Mouse (Mus musculus): ENCODE measurements at regions not wholly inside any gene's neighbourhood (a gene's known extent, or its start where the extent isn't known, plus 50 kb on each side); places are given as distances from the start of the nearest gene placed in this dataset.
A peak's percentile ranks its signal among the peaks of the same experiment; 100 is the strongest.

DNA sequence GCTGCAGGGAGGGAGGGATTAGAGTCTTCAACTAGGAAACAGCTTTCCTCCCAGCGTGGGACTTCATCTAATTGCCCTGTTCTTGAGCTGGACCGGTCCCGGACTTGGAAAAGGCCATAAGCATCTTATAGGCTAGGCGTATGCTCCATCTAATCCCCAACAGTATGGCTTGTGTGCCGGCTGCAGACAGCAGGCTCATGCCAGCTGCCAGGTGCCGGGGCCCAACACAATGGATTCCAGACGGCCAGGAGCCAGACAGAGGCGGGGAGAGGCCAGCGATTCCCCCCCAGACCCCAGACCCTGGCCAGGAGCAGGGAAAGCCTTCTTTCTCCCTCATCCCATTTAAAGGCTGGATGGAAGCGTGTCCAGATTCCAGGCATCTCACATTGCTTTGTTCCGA is 198.4 kb upstream of the Rreb1 start:
- no peak for DNase-seq

DNA sequence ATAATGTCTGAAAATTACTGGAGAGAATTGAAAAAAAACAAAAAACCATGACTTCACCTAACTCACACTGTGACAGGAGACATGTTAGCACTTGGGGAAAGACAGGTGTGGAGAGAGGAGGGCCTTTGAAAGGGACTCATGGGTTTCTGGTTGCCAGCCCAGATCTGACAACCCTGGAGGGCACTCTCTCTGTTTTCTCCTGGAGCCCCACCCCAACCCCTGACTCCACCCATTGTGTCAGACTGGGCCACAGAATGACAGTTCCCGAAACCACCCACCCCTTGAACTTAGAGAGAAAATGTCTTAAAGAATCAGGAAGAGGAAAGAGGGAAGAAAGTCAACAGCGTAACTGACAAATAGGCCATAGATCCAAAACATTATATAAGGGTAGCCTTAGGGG is 197.4 kb upstream of the Rreb1 start:
- DNase-seq = peak; percentile 30

DNA sequence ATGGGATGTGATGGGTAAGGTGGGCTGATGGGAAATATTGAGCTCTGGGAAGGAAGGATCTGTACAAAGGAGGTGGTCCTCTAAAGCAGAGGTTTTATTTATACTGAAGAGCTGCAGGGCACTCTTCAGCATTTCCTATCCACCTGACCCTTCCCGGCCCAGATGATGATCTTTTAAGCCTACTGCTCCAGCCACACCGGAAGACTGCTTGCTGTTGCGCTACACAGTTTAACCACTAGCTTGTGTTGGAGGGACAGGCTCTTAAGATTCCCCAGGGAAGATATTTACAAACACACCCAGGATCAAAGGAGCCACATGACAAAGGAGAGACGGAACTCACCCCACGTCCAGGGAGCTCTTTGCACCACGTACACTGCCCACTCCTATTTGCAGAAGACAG is 196.8 kb upstream of the Rreb1 start:
- DNase-seq = no peak

DNA sequence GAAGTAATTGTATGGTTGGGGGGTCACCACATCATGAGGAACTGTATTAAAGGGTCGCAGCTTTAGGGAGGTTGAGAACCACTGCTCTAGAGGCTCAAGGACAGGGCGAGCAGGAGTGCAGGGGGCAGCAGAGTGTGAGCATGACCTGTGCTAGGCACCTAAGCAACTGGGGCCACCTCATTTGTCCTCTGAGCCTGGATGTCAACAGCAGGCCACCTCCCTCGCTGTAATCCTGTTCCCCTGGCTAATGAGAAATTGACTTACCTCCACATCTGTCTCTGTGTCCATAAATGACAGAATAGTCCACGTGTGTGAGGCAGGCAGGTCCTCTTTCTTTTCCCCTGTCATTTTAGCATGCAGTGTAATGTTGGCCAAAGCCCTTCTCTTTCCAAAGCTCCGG is 192.7 kb upstream of the Rreb1 start:
- DNase-seq = no peak

DNA sequence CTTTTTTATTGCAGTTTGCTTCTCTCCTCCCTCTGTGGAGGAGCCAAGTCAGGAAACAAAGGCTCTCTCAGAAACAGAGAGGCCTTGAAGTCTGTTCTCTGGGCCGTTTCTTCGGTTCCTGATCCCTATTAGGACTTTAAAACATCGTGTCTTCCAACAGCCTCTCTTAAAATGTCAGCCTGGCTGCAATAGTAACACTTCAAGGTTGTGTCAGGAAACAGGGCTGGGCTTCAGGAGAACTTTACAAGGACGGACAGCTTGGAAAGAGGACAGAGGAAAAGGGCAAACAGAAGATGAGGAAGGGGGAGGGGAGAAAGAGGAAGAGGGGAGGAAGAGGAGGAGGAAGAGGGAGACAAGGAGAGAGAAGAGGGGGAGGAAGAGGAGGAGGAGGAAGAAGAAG is 191.7 kb upstream of the Rreb1 start:
- DNase-seq = no peak

DNA sequence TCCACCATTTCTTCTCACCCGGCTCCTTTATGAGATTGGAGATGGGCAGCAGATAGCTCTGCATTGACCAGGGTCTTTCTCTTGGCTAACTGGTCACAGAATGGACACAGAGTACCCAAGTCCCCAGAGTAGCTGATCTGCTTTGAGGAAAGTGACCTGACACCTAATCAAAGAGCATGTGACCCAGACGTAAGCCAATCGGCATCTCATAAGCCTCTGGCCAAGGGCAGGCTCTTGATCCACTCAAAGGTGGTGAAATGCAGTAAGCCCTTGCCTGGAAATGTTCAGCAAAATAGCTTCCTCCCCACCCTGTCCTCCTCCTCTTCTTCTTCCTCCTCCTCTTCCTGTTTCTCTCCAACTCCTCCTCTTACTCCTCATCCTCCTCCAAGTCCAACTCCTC is 190.3 kb upstream of the Rreb1 start:
- DNase-seq = no peak

DNA sequence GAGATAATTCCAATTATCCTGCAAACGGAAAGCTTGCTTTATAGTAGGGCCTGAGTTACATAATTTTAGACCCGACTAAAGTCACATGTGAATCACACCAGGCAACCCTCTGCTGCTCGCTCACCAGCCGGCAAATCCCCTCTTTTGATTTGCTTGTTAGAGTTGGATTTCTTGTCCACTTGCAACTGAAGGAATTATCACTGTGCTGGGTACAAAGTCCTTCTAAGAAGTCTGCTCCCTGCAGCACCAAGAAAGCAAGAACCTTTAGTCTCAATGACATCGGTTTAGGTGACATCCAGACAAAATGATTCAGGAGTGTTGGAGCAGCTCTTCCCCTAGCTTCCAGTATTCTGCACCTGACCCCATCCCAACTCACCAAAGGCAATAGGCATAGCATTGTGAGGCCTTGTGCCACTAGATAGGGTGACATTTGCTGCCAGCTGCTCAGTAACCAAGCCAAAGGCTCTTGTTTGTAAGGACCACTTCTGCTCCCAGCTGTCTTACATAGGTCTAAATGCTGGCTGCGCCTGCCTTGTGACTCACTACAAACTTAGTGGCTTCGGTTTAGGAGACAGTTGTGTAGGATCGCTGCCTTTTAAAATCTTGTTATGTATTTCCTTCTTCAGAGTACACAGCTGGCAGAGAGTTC is 189.5 kb upstream of the Rreb1 start:
- no peak for DNase-seq

DNA sequence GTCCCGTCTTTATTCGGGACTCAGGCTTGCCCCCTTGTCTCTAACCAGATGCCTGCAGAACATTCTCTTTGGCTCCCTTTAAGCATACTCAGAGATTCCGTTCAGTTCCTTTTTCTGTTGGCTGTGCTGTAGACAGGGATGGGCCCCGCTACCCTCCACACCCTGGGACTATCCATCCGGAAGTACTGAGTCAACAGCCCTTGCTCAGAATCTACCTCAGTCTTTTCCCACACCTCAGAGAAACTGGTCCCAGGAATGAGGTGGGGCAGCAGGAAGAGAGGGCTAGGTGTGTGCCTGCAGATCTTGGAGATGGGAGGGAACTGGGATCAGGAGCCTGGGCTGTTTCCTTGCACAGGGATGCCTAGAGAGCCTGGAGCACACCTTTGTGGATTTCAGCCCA is 186.1 kb upstream of the Rreb1 start:
- no peak for DNase-seq

DNA sequence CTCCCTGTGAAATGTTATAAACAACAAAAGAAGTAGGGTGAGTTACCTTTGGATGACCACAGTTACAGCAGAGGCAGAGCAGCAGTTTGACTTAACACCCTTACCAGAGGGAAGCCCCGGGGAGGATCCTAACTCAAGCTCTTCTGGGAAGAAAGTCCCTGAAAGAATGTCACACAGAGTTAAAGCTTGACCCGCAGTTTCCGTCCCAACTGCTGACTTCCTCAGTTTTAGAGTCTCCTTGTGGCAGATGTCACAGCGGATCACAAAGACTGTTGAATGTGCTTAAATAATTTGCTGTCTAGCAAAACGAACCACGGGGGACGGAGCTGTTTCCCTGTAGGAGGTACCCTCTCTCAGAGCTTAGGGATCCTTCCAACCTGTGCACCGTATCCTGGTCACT is 183.0 kb upstream of the Rreb1 start:
- DNase-seq = peak; percentile 41

DNA sequence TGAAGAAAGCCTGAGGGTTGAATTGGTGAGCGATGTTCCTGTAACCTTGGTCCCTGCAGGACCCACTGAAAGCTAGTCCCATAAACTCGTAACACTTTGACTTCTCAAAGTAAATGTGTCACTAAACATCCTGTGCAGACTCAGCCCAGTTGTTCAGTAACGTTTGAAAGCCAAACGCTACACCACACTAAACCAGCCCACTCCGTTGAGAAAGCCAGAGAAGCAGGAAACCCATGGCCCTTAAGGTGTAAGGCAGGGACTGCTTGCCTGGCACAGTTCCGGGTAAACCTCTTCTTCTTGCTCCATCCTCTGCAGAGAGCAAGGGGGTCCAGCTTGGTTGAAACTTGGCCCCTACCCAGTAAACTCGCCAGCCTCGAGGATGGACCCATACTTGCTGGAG is 180.6 kb upstream of the Rreb1 start:
- DNase-seq = peak; percentile 64

DNA sequence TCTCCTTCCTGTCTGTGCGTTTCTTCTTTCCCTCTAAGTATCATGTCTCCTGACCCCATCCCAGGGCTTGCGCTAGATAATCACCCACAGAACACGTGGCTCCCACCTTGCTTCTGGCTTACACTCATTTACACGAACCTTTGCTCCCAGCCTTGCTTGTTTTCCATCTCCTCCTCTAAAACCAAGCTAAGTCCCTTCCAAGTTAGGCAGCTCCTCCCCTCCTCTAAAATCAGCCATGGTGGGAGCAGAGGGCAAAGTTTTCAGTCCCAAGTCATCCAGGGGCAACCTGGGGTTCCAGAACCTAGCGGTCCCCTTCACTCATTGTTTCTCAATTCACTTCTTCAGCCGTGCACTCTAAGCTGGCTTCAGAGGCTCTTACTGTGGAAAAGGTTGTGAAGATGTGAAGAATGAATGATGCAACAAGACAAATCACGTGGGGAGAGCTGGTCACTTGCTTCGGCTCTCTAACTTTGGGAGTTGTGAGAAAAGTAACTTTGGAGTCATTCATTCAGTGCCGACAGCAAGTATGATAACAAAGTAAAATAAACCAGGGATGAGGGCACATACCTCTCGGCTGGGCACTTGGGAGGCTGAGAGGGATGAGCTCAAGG is 179.9 kb upstream of the Rreb1 start:
- DNase-seq = no peak

DNA sequence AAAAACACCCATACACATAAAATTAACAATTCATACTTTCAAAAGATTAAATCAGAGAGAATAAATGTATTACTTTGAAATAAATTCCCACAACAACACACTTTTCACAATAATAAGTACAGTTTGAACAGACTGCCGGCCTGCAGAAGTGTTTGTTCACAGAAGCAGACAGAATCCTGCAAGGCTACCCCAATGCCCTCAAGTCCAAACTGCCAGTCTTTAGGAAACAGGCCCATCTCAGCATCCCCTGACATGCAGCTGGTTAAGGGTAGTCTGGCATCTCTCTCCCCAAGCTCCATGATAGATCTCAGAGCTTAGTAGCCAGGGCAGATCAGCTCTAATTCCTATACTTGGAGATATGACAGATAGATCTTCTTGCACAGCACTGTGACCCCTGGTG is 178.5 kb upstream of the Rreb1 start:
- DNase-seq = no peak

DNA sequence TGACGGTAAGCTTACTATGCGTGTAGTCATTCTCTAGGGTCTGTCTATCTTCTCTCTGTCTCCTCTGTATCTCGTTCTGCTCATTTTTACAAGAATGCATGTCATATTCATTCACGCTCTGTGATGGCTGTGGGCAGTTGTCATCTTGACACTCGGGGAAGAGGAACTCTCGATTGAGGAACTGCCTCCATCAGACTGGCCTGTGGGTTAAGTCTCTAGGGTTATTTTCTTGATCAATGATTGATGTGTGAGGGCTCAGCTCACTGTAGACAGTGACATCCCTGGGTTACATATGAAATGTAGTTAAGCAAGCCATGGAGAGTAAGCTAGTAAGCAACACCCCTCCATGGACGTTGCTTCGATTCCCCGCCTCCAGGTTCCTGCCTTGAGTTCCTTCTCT is 178.0 kb upstream of the Rreb1 start:
- no peak for DNase-seq

DNA sequence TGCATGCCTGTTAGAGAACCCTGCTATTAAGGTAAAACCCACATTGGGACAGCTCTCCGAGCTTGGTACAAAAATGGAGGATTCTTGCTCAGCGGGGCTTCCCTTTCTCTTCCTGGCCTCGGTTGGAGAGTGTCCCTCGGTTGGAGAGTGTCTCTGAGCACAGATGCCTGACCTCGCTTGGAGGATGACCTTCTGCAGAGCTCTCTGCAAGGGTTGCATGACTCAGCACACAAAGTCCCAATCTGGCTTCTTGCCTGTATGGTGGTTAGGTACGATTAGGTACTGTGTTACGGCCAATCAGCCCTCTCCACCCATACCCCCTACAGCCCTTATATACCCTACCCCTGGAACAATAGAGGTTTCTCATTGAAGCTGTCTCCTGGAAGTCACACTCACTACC is 177.1 kb upstream of the Rreb1 start:
- DNase-seq = no peak

DNA sequence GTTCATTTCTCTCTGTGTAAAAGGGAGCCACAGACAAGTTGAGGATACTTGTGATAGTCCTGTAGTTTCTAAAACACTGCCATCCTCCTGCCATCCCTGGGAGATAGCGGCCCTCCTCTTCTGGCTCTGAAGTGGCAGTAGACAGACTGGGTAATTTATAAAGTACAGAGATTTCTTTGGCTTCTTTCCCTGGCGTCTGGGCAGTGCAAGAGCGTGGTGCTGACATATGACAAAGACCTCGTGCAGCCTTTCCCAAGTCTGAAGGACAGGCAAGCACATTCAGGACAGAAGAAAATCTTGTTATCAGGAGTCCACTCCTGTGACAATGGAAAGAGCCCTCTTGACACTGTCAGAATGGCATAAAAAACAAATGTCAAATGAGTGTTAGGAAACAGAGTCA is 175.9 kb upstream of the Rreb1 start:
- DNase-seq = no peak

DNA sequence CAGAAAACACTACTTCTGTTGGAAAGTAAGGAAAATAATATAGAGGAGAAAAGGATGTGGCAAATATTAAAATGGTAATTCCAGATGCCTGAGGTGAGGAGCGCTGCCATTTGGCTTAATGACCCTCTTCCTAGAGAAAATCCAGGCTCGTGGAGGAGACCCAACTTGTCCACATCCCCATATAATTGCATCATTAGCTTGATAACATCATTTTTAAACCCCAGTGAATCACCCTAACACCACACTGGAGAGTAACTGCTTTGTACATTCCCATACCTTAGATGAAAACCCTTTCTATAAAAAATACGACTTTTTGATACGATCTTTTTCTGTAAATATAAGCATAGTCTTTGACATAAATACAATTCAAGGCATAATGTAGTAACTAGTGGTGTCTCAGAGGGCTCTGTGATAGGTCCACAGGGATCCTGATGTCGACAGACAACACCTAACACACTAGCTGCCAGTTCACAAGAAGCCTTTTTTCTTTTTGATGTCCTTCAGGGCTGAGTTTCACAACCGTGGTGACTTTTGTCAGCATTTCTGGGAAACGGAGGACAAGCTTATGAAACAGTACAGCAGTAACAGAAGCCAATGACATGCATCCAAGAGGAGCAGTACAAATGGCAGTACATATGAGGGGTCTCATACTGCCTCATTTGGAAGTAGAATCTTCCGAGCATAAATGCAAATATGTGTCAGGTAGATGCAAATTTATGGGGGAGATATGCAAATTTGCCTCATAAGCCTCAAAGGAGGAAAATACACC is 174.8 kb upstream of the Rreb1 start:
- DNase-seq = no peak

DNA sequence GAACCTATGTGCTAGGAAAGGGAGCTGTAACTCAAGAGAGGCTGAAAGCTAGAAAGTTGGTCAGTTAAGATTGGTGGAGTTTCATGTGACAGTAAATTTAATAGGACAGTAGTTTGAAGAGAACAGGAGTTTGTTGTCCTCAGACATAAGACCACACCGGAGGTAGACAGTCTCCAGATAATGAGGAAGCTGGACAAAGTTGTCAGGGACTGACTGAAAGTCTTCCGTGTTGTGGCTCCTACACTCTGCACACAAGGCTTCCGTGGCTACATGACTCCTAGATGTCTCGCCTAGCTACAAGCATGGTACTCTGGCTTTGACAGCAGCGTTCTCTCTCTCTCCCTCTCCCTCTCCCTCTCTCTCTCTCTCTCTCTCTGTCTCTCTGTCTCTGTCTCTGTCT is 171.9 kb upstream of the Rreb1 start:
- DNase-seq = no peak

DNA sequence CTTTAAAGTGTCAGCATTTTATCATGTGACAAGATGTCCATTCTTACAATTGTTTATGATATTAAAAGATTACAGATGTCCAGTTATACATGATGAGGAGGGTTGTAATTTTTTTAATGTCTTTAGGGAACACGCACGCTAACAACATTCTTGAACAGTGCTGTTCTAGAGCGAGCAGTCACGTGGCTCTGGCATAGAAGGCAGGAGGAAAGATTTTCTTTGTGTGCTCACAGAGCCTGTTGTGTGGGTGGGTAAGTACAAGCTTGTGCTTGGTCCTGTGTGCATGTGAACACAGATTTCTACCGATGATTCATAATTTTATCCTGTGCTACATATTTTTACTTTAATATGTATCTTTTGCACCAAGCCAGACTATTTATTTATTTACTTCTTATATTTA is 169.1 kb upstream of the Rreb1 start:
- DNase-seq = no peak

DNA sequence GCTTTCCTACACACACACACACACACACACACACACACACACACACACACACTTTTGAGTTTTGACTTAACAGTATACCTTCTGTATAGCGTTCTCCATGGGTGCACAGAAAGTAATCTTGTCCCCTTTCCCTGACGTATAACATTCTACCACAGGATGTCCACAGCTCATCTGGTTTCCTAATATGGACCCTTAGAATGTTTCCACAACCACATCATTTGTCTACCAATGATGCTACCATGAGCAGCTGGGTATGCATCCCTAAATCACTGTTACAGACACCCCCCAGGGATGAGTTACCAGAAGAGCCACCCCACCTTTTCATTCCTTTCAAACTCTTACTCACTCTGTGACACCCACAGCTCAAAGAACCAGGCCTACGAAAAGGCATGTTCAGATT is 166.8 kb upstream of the Rreb1 start:
- no peak for DNase-seq

DNA sequence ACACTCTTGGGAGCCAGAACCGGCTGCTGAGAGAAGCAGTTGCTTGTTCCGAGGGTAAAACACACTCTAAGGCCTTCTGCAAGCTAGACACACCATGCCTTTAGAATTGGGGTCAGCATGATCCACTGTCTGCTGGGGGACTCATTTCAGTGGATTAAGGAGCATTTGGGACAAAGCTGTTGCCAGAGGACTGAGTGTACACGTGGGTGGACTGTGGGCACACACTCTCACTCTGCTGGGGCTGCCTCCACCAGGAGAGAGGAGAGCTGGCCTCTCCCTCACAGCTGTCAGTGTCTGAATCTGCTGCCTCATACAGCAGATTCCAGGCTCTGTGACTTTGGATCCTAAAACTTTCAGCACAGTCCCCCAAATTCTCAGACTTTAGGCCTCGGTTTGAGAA is 161.2 kb upstream of the Rreb1 start:
- no peak for DNase-seq

DNA sequence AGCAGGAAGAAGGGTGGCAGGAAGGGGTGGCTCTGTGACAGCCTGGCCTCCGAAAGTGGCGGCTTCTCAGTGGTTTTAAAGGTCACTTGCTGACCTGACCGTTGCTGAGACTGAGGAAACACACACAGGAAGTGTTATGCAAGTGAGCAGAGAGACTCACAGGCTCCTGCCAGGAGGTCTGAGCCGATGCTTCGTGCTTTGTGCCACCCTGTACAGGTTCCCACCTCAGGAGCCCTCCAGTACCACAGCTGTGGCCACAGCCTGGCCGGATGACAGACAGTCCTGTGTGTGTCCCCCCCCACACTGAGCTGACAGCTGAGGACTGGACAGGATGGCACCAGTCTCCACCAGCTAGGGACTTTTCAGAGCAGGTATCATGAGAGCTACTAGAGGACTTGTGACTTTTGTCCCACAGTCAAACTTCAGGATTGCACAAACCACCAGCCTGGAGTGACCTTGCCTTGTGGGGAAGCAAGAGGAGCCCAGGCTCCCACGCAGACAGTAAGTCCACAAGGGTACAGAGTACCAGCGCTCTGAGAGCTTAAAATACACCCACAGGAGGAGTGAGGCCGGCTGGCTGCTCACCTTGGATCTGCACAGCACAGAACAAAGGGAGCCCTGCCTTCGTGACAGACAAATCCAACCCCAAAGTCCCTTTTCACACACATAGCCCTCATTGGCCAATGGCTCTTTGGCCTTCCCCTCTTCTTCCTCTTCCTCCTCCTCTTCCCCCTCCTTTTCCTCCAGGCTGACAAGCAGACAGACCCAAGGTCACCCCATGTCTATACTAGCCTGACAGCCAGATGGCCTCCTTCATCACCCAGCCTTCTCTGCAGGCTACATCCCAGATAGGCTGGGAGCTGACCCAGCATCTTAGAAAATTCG is 158.1 kb upstream of the Rreb1 start:
- peak; percentile 53 for DNase-seq

DNA sequence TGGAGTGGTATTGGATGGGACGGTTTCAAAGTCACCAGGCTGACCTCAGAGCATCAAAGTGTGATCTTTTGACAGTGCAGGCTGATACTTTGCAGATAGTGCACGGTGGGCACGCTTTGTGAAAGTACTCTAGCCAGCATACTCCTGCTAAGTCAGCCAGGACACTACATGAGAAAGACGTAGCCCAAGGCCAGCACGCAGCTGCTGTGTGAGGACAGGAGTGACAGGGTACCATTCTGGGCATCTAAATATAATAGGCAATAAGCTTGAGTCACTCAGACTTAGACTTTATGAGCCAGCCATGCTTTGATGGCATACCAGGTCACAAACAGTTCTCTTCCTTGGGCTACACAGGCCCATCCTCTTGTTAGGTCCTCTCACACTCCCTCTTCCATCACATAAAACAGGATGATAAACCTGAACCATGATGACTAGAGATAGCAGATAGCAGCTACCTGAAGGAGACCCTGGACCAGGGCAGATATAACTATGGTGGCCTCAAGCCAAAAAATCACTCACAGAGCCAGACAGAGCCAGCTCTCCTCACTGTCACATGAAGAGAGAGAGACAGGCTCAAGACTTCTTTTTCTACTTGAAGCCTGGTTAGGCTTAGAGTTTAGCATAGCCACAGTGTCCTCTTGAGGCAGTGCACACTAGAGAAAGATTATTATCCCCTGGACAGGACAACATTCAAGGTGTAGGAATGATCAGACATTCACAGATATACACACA is 156.7 kb upstream of the Rreb1 start:
- no peak for DNase-seq
